Mouse (Mus musculus) liver, postnatal 0 days (tissue): ENCODE measurements around the gene Olfr694. TPM values are rescaled to one million over a fixed set of nuclear protein-coding genes. Genes with fewer than 3 reads are reported as not detected.

Experiments
- ATAC-seq: fragments of 200-750 bp; cut with Nextera tagmentation; 2 replicates; pipeline ENCODE4 v1.8.0; 2017; ENCODE audit warnings: mild to moderate bottlenecking, moderate library complexity
- DNase-seq: peaks from one replicate; pipeline ENCODE4 v3.0.0-alpha.2; 2016
- H3K27ac ChIP-seq: fragments of 300-500 bp; sonication (generic); 2 replicates; pipeline ENCODE4 v1.5.1; 2014; ENCODE audit warnings: antibody characterized with exemption, moderate library complexity, mild to moderate bottlenecking, low read depth
- H3K27me3 ChIP-seq: fragments of 300-500 bp; sonication (generic); 2 replicates; pipeline ENCODE4 v1.6.1; 2014; ENCODE audit warnings: low read length, control low read depth, mixed read lengths; ENCODE audit not compliant: insufficient read depth
- H3K36me3 ChIP-seq: fragments of 300-500 bp; sonication (generic); replicated peaks from 2 replicates; pipeline ENCODE4 v1.6.1; 2014; ENCODE audit warnings: mild to moderate bottlenecking, control low read depth, low read length, moderate library complexity, mixed read lengths; ENCODE audit not compliant: insufficient read depth
- H3K4me1 ChIP-seq: fragments of 300-500 bp; sonication (generic); 2 replicates; pipeline ENCODE4 v1.6.1; 2014; ENCODE audit warnings: antibody characterized with exemption, mild to moderate bottlenecking, control low read depth; ENCODE audit not compliant: insufficient read depth
- H3K4me2 ChIP-seq: fragments of 300-500 bp; sonication (generic); 2 replicates; pipeline ENCODE4 v1.6.1; 2014; ENCODE audit warnings: low read depth, mild to moderate bottlenecking, low read length, moderate library complexity, mixed read lengths
- H3K4me3 ChIP-seq: fragments of 300-500 bp; sonication (generic); 2 replicates; pipeline ENCODE4 v1.5.1; 2014; ENCODE audit warnings: low read depth, low read length
- H3K9ac ChIP-seq: fragments of 300-500 bp; sonication (generic); replicated peaks from 2 replicates; pipeline ENCODE4 v1.6.1; 2014; ENCODE audit warnings: mild to moderate bottlenecking, moderate library complexity
- H3K9me3 ChIP-seq: fragments of 300-500 bp; sonication (generic); 2 replicates; pipeline ENCODE4 v1.6.1; 2016; ENCODE audit warnings: mild to moderate bottlenecking, control low read depth, low read length, mixed read lengths
- CTCF ChIP-seq: sonication (generic); IDR thresholded peaks from 2 replicates; pipeline ENCODE4 v1.5.1; 2016; ENCODE audit warnings: antibody characterized with exemption, low read depth
- EP300 ChIP-seq: IDR thresholded peaks from 2 replicates; pipeline ENCODE4 v1.6.1; 2016; ENCODE audit warnings: antibody characterized with exemption, low read depth, mild to moderate bottlenecking
- WGBS: fragments of 180-500 bp; shearing (Covaris S2); extraction: QIAGEN DNeasy Blood & Tissue Kit; methylation state at CpG from one replicate; pipeline ENCODE4 v1.1.7; 2014; ENCODE audit not compliant: insufficient replicate concordance; 5-methylcytosine and 5-hydroxymethylcytosine counted together
- polyA plus RNA-seq: library from polyadenylated mRNA; unstranded; fragments of >200 nt; fragmentation: Nextera tagmentation; extraction: Ambion mirVana; gene quantifications from 2 replicates; pipeline ENCODE4 v1.2.1, GENCODE M21; 2015

Olfr694 gene
- polyA plus RNA-seq, 1 experiment from 2014 or later = not detected

DNA sequence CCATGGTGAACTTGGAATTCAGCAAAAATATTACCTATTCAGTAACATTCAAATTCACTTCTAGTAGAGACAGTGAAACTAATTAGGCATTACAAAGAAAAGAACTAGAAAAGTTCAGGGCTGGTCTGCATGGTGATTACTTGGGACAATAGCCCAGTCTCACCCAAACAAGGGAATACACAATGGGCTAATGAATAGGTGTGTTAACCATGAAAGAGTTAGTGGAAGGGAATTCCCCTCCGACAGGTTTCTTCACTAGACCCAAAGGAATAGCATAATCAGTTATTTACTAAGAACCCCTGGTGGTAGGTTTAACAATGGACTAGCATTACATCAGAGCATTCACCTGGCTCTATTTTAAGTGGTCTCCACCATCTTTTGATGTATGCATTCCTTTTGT lies 46.4 kb downstream of the Olfr694 start:
- no peaks in the 10 kb centered on the region for H3K9me3 ChIP-seq
- no peaks in the 10 kb centered on the region for H3K36me3 ChIP-seq
- TF ChIP-seq CTCF (no peak), EP300 (no peak)
- H3K4me2 ChIP-seq = no peak overlapping the region
- H3K4me1 ChIP-seq = no peaks in the 10 kb centered on the region; the same call in 1 of the 2 replicates
- 75% methylated on average over 1 of the region's 1 CpGs for WGBS
- no peak overlapping the region for H3K9ac ChIP-seq
- ATAC-seq (no peak), DNase-seq (no peak)
- no peak overlapping the region for H3K27ac ChIP-seq
- no peaks in the 10 kb centered on the region for H3K27me3 ChIP-seq
- H3K4me3 ChIP-seq = no peak overlapping the region

DNA sequence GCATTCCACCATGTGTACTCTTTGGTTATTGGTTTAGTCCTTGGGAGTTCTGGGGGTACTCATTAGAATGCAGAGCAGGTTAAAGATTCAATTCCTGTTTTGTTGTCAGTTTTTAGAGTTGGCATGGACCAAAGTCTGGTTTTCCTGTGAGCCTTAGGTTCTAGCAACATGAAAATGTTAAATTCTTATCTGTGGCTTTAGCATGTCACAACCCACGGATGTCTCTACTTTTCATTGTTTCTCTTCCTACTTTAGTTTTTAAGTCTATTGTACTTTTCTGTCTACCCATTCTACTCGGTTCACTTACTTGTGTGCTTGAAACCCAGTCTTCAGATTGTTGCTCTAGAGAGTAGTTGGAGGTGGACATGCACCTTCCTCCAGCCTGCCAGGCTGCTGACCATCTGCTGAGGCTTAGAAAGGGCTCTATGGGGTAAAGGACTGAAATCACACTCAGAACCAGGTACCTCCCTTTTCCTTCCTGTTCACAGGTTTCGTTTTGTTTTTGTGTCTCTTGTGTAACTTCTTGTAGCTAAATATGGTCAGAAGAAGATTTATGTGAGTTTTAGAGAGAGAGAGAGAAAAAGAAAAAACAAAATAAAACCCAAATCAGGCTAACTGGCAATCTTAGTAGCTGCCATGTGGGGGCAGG lies 47.3 kb downstream of the Olfr694 start:
- Histone ChIP-seq H3K4me3 (peak overlapping the region; percentile 38), H3K4me1 (no peaks in the 10 kb centered on the region), H3K36me3 (no peaks in the 10 kb centered on the region), H3K27me3 (no peaks in the 10 kb centered on the region), H3K9ac (no peak overlapping the region), H3K4me2 (peak overlapping the region; percentile 31), H3K9me3 (no peaks in the 10 kb centered on the region), H3K27ac (peak overlapping the region; percentile 55; the same call in 1 of the 2 replicates)
- no peak for TF ChIP-seq CTCF
- WGBS = 36% methylated on average over 3 of the region's 3 CpGs
- DNase-seq = no peak
- peak; percentile 51; the same call in 1 of the 2 replicates for ATAC-seq

DNA sequence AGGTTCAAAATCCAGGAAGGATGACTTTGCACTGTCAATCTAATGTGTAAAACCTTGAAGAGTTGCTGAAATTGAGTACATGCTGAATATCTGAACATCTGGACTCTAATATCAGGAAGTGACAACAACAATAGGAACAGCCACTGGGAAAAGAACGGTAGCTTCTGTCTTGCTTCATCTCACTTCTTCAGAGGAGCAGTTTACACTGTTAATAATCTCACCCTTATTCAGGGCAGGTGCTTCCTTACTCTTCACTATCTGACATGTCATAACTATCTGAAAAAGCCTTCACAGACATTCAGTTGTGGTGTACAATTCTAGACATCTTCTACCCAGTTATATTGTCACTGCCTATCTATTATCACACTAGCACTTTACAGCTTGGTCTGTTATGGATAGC lies 50.8 kb downstream of the Olfr694 start:
- H3K36me3 ChIP-seq = no peaks in the 10 kb centered on the region
- ATAC-seq = peak; percentile 40
- 32% methylated on average over 1 of the region's 1 CpGs for WGBS
- H3K27ac ChIP-seq = no peak overlapping the region
- H3K4me1 ChIP-seq = no peaks in the 10 kb centered on the region
- TF ChIP-seq CTCF (no peak), EP300 (no peak)
- H3K9me3 ChIP-seq = no peaks in the 10 kb centered on the region
- H3K27me3 ChIP-seq = no peaks in the 10 kb centered on the region
- no peak for DNase-seq
- H3K4me2 ChIP-seq = no peak overlapping the region
- no peak overlapping the region for H3K9ac ChIP-seq
- H3K4me3 ChIP-seq = no peak overlapping the region

DNA sequence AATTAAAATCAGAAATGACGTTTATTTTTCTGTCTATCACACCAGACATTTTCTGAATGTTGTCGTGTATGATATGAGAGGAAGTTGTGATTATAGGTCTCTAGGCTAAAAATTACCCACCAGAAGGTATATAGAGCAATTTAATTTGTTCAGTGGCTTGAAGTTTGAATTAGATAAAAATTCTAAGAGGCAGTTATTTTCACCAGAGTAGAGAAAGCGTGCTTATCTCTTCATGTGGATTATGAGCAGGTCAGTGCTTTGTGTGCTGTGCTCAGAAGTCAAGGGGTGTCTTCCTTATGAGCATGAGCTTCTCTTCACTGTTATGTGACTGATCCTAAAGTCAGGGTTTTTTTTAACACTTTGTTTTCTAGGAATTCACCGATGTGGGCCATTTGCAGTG lies 56.1 kb downstream of the Olfr694 start:
- no peak overlapping the region for H3K9ac ChIP-seq
- H3K4me3 ChIP-seq = no peak overlapping the region
- no peaks in the 10 kb centered on the region for H3K27me3 ChIP-seq
- no peaks in the 10 kb centered on the region for H3K4me1 ChIP-seq
- DNase-seq = no peak
- no peaks in the 10 kb centered on the region for H3K9me3 ChIP-seq
- H3K4me2 ChIP-seq = no peak overlapping the region
- ATAC-seq = no peak
- H3K27ac ChIP-seq = no peak overlapping the region
- TF ChIP-seq CTCF (no peak), EP300 (no peak)
- H3K36me3 ChIP-seq = no peaks in the 10 kb centered on the region
- whole genome bisulfite sequencing = 52% methylated on average over 4 of the region's 4 CpGs

Other genes with a start within 250 kb of the Olfr694 start
- gene Olfr693, start 11.2 kb downstream of the Olfr694 start, polyA plus RNA-seq = not detected in 2 replicates
- gene Olfr695, start 24.6 kb upstream of the Olfr694 start, polyA plus RNA-seq = not detected in 2 replicates
- not detected in 2 replicates for gene Olfr697, start 50.6 kb upstream of the Olfr694 start, polyA plus RNA-seq
- gene Olfr698, start 63.6 kb upstream of the Olfr694 start, polyA plus RNA-seq = not detected in 2 replicates
- gene Olfr699, start 101.4 kb upstream of the Olfr694 start, polyA plus RNA-seq = not detected in 2 replicates
- not detected in 2 replicates for gene Olfr700, start 117.0 kb upstream of the Olfr694 start, polyA plus RNA-seq
- gene Olfr701, start 122.3 kb upstream of the Olfr694 start, polyA plus RNA-seq = not detected in 2 replicates
- gene Olfr702, start 142.1 kb upstream of the Olfr694 start, polyA plus RNA-seq = not detected in 2 replicates
- not detected in 2 replicates for gene Olfr703, start 151.5 kb upstream of the Olfr694 start, polyA plus RNA-seq
- not detected in 2 replicates for gene Olfr704, start 171.4 kb upstream of the Olfr694 start, polyA plus RNA-seq
- not detected in 2 replicates for gene Olfr705, start 185.1 kb upstream of the Olfr694 start, polyA plus RNA-seq
- not detected in 2 replicates for gene Olfr706, start 196.3 kb upstream of the Olfr694 start, polyA plus RNA-seq
- not detected in 2 replicates for gene Olfr707, start 209.4 kb upstream of the Olfr694 start, polyA plus RNA-seq
- gene Olfr1532-ps1, start 216.2 kb upstream of the Olfr694 start, polyA plus RNA-seq = not detected in 2 replicates
- gene Olfr709-ps1, start 240.4 kb upstream of the Olfr694 start, polyA plus RNA-seq = not detected in 2 replicates